Mouse (Mus musculus) kidney, embryonic 14.5 days (tissue): Measurements from ENCODE around the gene Cd164l2. TPM values are rescaled to one million over a fixed set of nuclear protein-coding genes. Genes with fewer than 3 reads are reported as not detected.

Source experiments
- ATAC-seq: fragments of 200-750 bp; cut with Nextera tagmentation; 2 replicates; pipeline ENCODE4 v1.8.0; 2017; ENCODE audit warnings: moderate number of reproducible peaks, mild to moderate bottlenecking, moderate TSS enrichment, moderate library complexity; ENCODE audit not compliant: low FRiP score, low TSS enrichment
- H3K27ac ChIP-seq: fragments of 300-500 bp; sonication (generic); 2 replicates; pipeline ENCODE4 v1.5.1; 2014; ENCODE audit warnings: low read depth, mild to moderate bottlenecking, low read length, moderate library complexity, mixed read lengths
- H3K27me3 ChIP-seq: fragments of 300-500 bp; sonication (generic); 2 replicates; pipeline ENCODE4 v1.6.1; 2014; ENCODE audit warnings: mild to moderate bottlenecking, low read length; ENCODE audit not compliant: control insufficient read depth, insufficient read depth
- H3K36me3 ChIP-seq: fragments of 300-500 bp; sonication (generic); 2 replicates; pipeline ENCODE4 v1.6.1; 2014; ENCODE audit warnings: low read length, mixed read lengths; ENCODE audit not compliant: control insufficient read depth, insufficient read depth
- H3K4me1 ChIP-seq: fragments of 300-500 bp; sonication (generic); 2 replicates; pipeline ENCODE4 v1.6.1; 2014; ENCODE audit warnings: low read length, mixed read lengths; ENCODE audit not compliant: control insufficient read depth, insufficient read depth
- H3K4me2 ChIP-seq: fragments of 300-500 bp; sonication (generic); replicated peaks from 2 replicates; pipeline ENCODE4 v1.6.1; 2014; ENCODE audit warnings: low read depth, mild to moderate bottlenecking, low read length
- H3K4me3 ChIP-seq: fragments of 300-500 bp; sonication (generic); 2 replicates; pipeline ENCODE4 v1.5.1; 2014; ENCODE audit warnings: mild to moderate bottlenecking, low read length
- H3K9ac ChIP-seq: fragments of 300-500 bp; sonication (generic); 2 replicates; pipeline ENCODE4 v1.6.1; 2014; ENCODE audit warnings: low read depth, mild to moderate bottlenecking, low read length, moderate library complexity
- H3K9me3 ChIP-seq: fragments of 300-500 bp; sonication (generic); 2 replicates; pipeline ENCODE4 v1.6.1; 2016; ENCODE audit warnings: low read length; ENCODE audit not compliant: control insufficient read depth
- WGBS: fragments of 180-500 bp; shearing (Covaris S2); extraction: QIAGEN DNeasy Blood & Tissue Kit; methylation state at CpG from one replicate; pipeline ENCODE4 v1.1.7; 2014; 5-methylcytosine and 5-hydroxymethylcytosine counted together
- polyA plus RNA-seq: library from polyadenylated mRNA; unstranded; fragments of >200 nt; fragmentation: Nextera tagmentation; extraction: Ambion mirVana; gene quantifications from 2 replicates; pipeline ENCODE4 v1.2.1, GENCODE M21; 2014

Gene Cd164l2
- polyA plus RNA-seq, 1 experiment from 2014 or later = 6.9 TPM

- 2% methylated on average over 22 of the region's 22 CpGs for WGBS
- H3K4me3 ChIP-seq = peak overlapping the region; percentile 36
Measured at GRCm38 (mm10) chr4:133250609-133251008, 38.7 kb downstream of the Cd164l2 start.

GRCm38 (mm10) chr4:133251214-133251613 is 39.3 kb downstream of the Cd164l2 start:
- 0 out of 2 replicates have a peak overlapping the region, but pooled peaks have one; percentile 18 for H3K9ac ChIP-seq
- peak overlapping the region; percentile 36 for H3K4me3 ChIP-seq
- no peak overlapping the region for H3K27ac ChIP-seq
- H3K4me2 ChIP-seq = peak overlapping the region; percentile 74
- H3K27me3 ChIP-seq = peaks cover 55% of the 10 kb centered on the region
- under 1% methylated on average over 31 of the region's 31 CpGs for WGBS
- H3K9me3 ChIP-seq = no peaks in the 10 kb centered on the region
- H3K4me1 ChIP-seq = peaks cover 23% of the 10 kb centered on the region
- no peak for ATAC-seq
- H3K36me3 ChIP-seq = no peaks in the 10 kb centered on the region

More at GRCm38 (mm10) chr4:133250609-133251008, 38.7 kb downstream of the Cd164l2 start:
- no peaks in the 10 kb centered on the region for H3K9me3 ChIP-seq
- H3K27ac ChIP-seq = no peak overlapping the region
- peaks cover 23% of the 10 kb centered on the region for H3K4me1 ChIP-seq
- no peak overlapping the region for H3K9ac ChIP-seq
- no peaks in the 10 kb centered on the region for H3K36me3 ChIP-seq
- H3K27me3 ChIP-seq = peaks cover 51% of the 10 kb centered on the region
- ATAC-seq = no peak
- H3K4me2 ChIP-seq = peak overlapping the region; percentile 74

GRCm38 (mm10) chr4:133252089-133252488 is 40.2 kb downstream of the Cd164l2 start:
- H3K36me3 ChIP-seq = no peaks in the 10 kb centered on the region
- H3K9me3 ChIP-seq = no peaks in the 10 kb centered on the region
- no peak overlapping the region for H3K9ac ChIP-seq
- peaks cover 19% of the 10 kb centered on the region for H3K4me1 ChIP-seq
- WGBS = 41% methylated on average over 4 of the region's 4 CpGs
- H3K27ac ChIP-seq = no peak overlapping the region
- H3K4me3 ChIP-seq = no peak overlapping the region
- H3K4me2 ChIP-seq = no peak overlapping the region
- no peak for ATAC-seq
- peaks cover 56% of the 10 kb centered on the region for H3K27me3 ChIP-seq

GRCm38 (mm10) chr4:133253412-133253811 is 41.5 kb downstream of the Cd164l2 start:
- H3K36me3 ChIP-seq = no peaks in the 10 kb centered on the region
- H3K9ac ChIP-seq = no peak overlapping the region
- no peak overlapping the region for H3K4me3 ChIP-seq
- no peaks in the 10 kb centered on the region for H3K9me3 ChIP-seq
- peak; percentile 29; the same call in 1 of the 2 replicates for ATAC-seq
- no peak overlapping the region for H3K4me2 ChIP-seq
- H3K27ac ChIP-seq = no peak overlapping the region
- H3K4me1 ChIP-seq = peaks cover 16% of the 10 kb centered on the region
- peaks cover 44% of the 10 kb centered on the region for H3K27me3 ChIP-seq
- 30% methylated on average over 12 of the region's 12 CpGs for WGBS

GRCm38 (mm10) chr4:133255392-133255791 is 43.5 kb downstream of the Cd164l2 start:
- H3K4me1 ChIP-seq = peaks cover 8% of the 10 kb centered on the region
- H3K9ac ChIP-seq = peak overlapping the region; percentile 18; the same call in 1 of the 2 replicates
- H3K4me2 ChIP-seq = no peak overlapping the region
- H3K27ac ChIP-seq = no peak overlapping the region
- 79% methylated on average over 6 of the region's 6 CpGs for WGBS
- H3K4me3 ChIP-seq = no peak overlapping the region
- ATAC-seq = no peak
- peaks cover 36% of the 10 kb centered on the region for H3K27me3 ChIP-seq
- no peaks in the 10 kb centered on the region for H3K9me3 ChIP-seq
- no peaks in the 10 kb centered on the region for H3K36me3 ChIP-seq

- Histone ChIP-seq H3K36me3 (no peaks in the 10 kb centered on the region), H3K9ac (peak overlapping the region; percentile 23; the same call in 1 of the 2 replicates), H3K4me3 (peak overlapping the region; percentile 13; the same call in 1 of the 2 replicates), H3K4me2 (peak overlapping the region; percentile 25; the same call in 1 of the 2 replicates), H3K27me3 (peaks cover 21% of the 10 kb centered on the region), H3K4me1 (no peaks in the 10 kb centered on the region), H3K27ac (no peak overlapping the region), H3K9me3 (no peaks in the 10 kb centered on the region)
- ATAC-seq = no peak
- WGBS = 19% methylated on average over 22 of the region's 24 CpGs
Measured at GRCm38 (mm10) chr4:133256820-133257219, 44.9 kb downstream of the Cd164l2 start.

GRCm38 (mm10) chr4:133257230-133257629 is 45.3 kb downstream of the Cd164l2 start:
- WGBS = 26% methylated on average over 12 of the region's 12 CpGs
- Histone ChIP-seq H3K4me1 (no peaks in the 10 kb centered on the region), H3K27ac (no peak overlapping the region), H3K9ac (peak overlapping the region; percentile 23; the same call in 1 of the 2 replicates), H3K4me3 (peak overlapping the region; percentile 13; the same call in 1 of the 2 replicates), H3K27me3 (peaks cover 17% of the 10 kb centered on the region; the same call in 1 of the 2 replicates), H3K36me3 (no peaks in the 10 kb centered on the region), H3K9me3 (no peaks in the 10 kb centered on the region), H3K4me2 (peak overlapping the region; percentile 25; the same call in 1 of the 2 replicates)
- ATAC-seq = no peak

- no peaks in the 10 kb centered on the region for H3K36me3 ChIP-seq
- H3K4me3 ChIP-seq = no peak overlapping the region
- H3K27ac ChIP-seq = no peak overlapping the region
- no peak for ATAC-seq
- no peak overlapping the region for H3K4me2 ChIP-seq
- 79% methylated on average over 12 of the region's 12 CpGs for WGBS
- H3K4me1 ChIP-seq = no peaks in the 10 kb centered on the region
- no peak overlapping the region for H3K9ac ChIP-seq
- H3K27me3 ChIP-seq = peaks cover 17% of the 10 kb centered on the region; the same call in 1 of the 2 replicates
- H3K9me3 ChIP-seq = no peaks in the 10 kb centered on the region
Measured at GRCm38 (mm10) chr4:133257798-133258408, 46.0 kb downstream of the Cd164l2 start.

GRCm38 (mm10) chr4:133261641-133262374 is 49.9 kb downstream of the Cd164l2 start:
- H3K4me3 ChIP-seq = no peak overlapping the region
- H3K27me3 ChIP-seq = peaks cover 4% of the 10 kb centered on the region; the same call in 1 of the 2 replicates
- H3K4me2 ChIP-seq = no peak overlapping the region
- 50% methylated on average over 10 of the region's 10 CpGs for WGBS
- no peak overlapping the region for H3K27ac ChIP-seq
- no peaks in the 10 kb centered on the region for H3K9me3 ChIP-seq
- ATAC-seq = no peak
- 0 out of 2 replicates have a peak overlapping the region, but pooled peaks have one; percentile 23 for H3K9ac ChIP-seq
- H3K36me3 ChIP-seq = peaks cover 26% of the 10 kb centered on the region
- no peaks in the 10 kb centered on the region for H3K4me1 ChIP-seq
